ENCODE assay signal across 18 mouse cellular contexts in genomic region chr3:52857076-52857475, GRCm38 (mm10).
A peak's percentile ranks its signal among the peaks of the same experiment; 100 is the strongest.
DNase-seq lines count a peak whose midpoint lies in the region; ATAC-seq lines count a peak whose summit lies in the region.
"Had no signal": no experiment of that assay in that cellular context is flagged by ENCODE, and none has a peak within 500 bp of the region (broad histone marks: within the 10 kb centered on the region; RNA-seq: fewer than 3 reads in every experiment).

No protein-coding gene starts in this region.

- ATAC-seq in activated CD4-positive, CD25-positive, alpha-beta regulatory T cell, adult 4 months, result peak; percentile 84
- ATAC-seq: forebrain, embryonic 13.5 days; forebrain, postnatal 0 days; hindbrain, embryonic 16.5 days; intestine, postnatal 0 days had no signal

- peak; percentile 36 to 48 for DNase-seq in adrenal gland, postnatal 36 days
- DNase-seq in adrenal gland, postnatal 4 days (ENCODE audit: low spot score in 2 of 2), result no peak
- DNase-seq in CD4-positive, CD25-positive, alpha-beta regulatory T cell, adult 2 months (ENCODE audit: low read depth, low spot score), result peak; percentile 56
- DNase-seq in naive thymus-derived CD4-positive, alpha-beta T cell, adult 2 months (ENCODE audit: low read depth), result peak; percentile 52
- no peak for DNase-seq in lung, postnatal 10 days
- no peak for DNase-seq in frontal cortex, postnatal 10 days (ENCODE audit: low spot score in 2 of 2)
- DNase-seq: cerebellum, adult 2 months; cerebellum, postnatal 10 days; forebrain, postnatal 0 days; gastrocnemius, postnatal 10 days; heart, adult 18-20 months; heart, postnatal 10 days; heart, postnatal 4 days; kidney, adult 8-10 months had no signal

Comparison
In these comparisons a context has a peak if more than half of its experiments do, and no peak if none do; other contexts are left out.
1. DNase-seq: peak in adrenal gland, postnatal 36 days (2 of 2), CD4-positive, CD25-positive, alpha-beta regulatory T cell, adult 2 months (single experiment) and naive thymus-derived CD4-positive, alpha-beta T cell, adult 2 months (single experiment); none in adrenal gland, postnatal 4 days (0 of 2), lung, postnatal 10 days (single experiment) and frontal cortex, postnatal 10 days (0 of 2).